Mouse (Mus musculus) ES-Bruce4 (cell line): Measurements from ENCODE around the gene Trappc2l. TPM values are rescaled to one million over a fixed set of nuclear protein-coding genes. Genes with fewer than 3 reads are reported as not detected.

Experiments
- H3K27ac ChIP-seq: 2 replicates; pipeline ENCODE4 v1.5.1; 2012; ENCODE audit warnings: low read length, inconsistent platforms; ENCODE audit not compliant: insufficient read depth
- H3K27me3 ChIP-seq: 2 replicates; pipeline ENCODE4 v1.6.1; 2012; ENCODE audit warnings: mild to moderate bottlenecking, low read length, inconsistent platforms; ENCODE audit not compliant: control insufficient read depth, poor library complexity, insufficient read depth, severe bottlenecking
- H3K36me3 ChIP-seq: 2 replicates; pipeline ENCODE4 v1.6.1; 2012; ENCODE audit warnings: inconsistent platforms, mild to moderate bottlenecking, low read length, moderate library complexity; ENCODE audit not compliant: control insufficient read depth, poor library complexity, insufficient read depth, severe bottlenecking
- H3K4me1 ChIP-seq: one replicate; pipeline ENCODE4 v1.8.1; 2011; ENCODE audit warnings: low read length; ENCODE audit not compliant: control insufficient read depth, insufficient read depth
- H3K4me3 ChIP-seq: 2 replicates; pipeline ENCODE4 v1.5.1; 2011; ENCODE audit warnings: low read depth, mild to moderate bottlenecking, low read length
- H3K9ac ChIP-seq: 2 replicates; pipeline ENCODE4 v1.6.1; 2012; ENCODE audit warnings: low read depth, mild to moderate bottlenecking, inconsistent platforms; ENCODE audit not compliant: poor library complexity, severe bottlenecking
- H3K9me3 ChIP-seq: replicated peaks from 2 replicates; pipeline ENCODE4 v1.6.1; 2012; ENCODE audit warnings: mild to moderate bottlenecking, low read length, inconsistent platforms; ENCODE audit not compliant: control insufficient read depth, poor library complexity, insufficient read depth, severe bottlenecking
- CTCF ChIP-seq: IDR thresholded peaks from one replicate; pipeline ENCODE4 v1.8.1; 2011; ENCODE audit warnings: low read depth, low read length
- EP300 ChIP-seq: IDR thresholded peaks from 2 replicates; pipeline ENCODE4 v1.6.1; 2011; ENCODE audit warnings: low read depth, low read length; ENCODE audit not compliant: insufficient read depth
- POLR2A ChIP-seq: IDR thresholded peaks from one replicate; pipeline ENCODE4 v1.8.1; 2011; ENCODE audit warnings: low read length; ENCODE audit not compliant: insufficient read depth
- polyA plus RNA-seq: library from polyadenylated mRNA; stranded (reverse); fragments of >200 nt; gene quantifications from 2 replicates; pipeline ENCODE4 v1.2.4, GENCODE M21; 2011; ENCODE audit warnings: low read depth; ENCODE audit not compliant: missing spikeins, insufficient read depth, insufficient read length

Trappc2l gene
- polyA plus RNA-seq, 1 experiment, result 19.3 TPM

DNA sequence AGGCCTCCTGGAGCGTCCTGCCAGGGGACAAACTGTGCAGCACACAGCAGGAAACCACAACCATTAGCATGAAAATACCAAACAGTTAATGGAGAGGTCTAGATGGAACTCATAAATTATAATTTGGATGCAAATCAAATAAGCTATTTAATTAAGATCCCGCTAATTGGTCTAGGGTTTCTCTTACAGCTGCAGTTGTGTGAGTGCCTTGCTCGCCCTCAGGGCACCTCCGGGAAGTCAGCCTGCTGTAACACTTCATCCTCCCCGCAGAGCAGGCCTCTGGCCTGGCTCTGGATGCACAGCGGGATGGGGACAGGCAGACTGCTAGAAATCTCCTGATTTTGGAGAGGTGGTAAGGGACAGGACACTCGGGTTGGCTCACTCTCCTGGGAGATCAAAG is 25.3 kb upstream of the Trappc2l start:
- no peak for TF ChIP-seq CTCF
- Histone ChIP-seq H3K9ac (no peak overlapping the region), H3K4me3 (no peak overlapping the region), H3K27me3 (no peaks in the 10 kb centered on the region), H3K27ac (no peak overlapping the region), H3K9me3 (no peaks in the 10 kb centered on the region), H3K4me1 (peaks cover 8% of the 10 kb centered on the region), H3K36me3 (no peaks in the 10 kb centered on the region)

DNA sequence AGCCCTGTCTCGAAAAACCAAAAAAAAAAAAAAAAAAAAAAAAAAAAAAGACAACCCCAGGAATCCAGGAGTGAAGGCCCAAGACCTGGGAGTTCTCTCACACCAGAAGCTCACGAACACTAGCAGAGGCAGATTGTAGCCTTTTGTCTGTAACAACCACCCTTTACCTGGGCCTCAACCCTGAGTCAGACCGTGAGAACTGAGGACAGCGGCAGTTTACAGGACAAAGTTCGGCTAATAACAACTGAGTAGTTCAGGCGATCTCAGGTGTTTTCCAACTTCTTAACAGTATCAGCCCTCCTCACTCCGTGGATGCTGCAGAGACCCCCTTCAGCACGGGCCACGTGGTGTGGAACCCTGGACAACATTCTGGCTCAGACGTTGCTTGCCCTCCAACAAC is 24.7 kb upstream of the Trappc2l start:
- Histone ChIP-seq H3K9ac (no peak overlapping the region), H3K27ac (no peak overlapping the region), H3K9me3 (no peaks in the 10 kb centered on the region), H3K4me3 (no peak overlapping the region), H3K36me3 (no peaks in the 10 kb centered on the region), H3K4me1 (peaks cover 8% of the 10 kb centered on the region), H3K27me3 (no peaks in the 10 kb centered on the region)
- no peak for TF ChIP-seq POLR2A
- no peak for TF ChIP-seq CTCF
- TF ChIP-seq EP300, result no peak

DNA sequence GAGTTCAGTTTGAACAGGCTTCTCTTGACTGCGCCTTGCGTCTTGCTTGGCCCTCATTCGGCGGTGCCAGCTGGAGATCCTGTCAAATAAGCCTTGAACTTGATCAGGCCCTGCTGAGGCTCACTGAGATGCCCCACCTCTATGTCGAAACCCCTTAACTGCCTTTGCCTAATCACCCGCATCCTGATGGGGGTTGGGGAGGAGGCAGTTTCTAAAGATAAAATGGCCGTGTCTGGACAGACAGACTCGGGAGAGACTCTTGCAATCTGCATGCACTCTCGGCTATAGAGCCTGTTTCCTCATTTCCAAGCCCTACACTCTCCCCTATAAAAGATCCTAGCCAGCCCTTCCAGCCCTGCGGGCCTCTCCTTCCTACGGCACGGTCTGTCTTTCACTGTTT is 18.2 kb upstream of the Trappc2l start:
- Histone ChIP-seq H3K4me1 (no peaks in the 10 kb centered on the region), H3K36me3 (no peaks in the 10 kb centered on the region), H3K27me3 (no peaks in the 10 kb centered on the region), H3K27ac (no peak overlapping the region), H3K9ac (no peak overlapping the region), H3K9me3 (no peaks in the 10 kb centered on the region), H3K4me3 (no peak overlapping the region)
- TF ChIP-seq CTCF, result no peak
- no peak for TF ChIP-seq POLR2A
- no peak for TF ChIP-seq EP300

DNA sequence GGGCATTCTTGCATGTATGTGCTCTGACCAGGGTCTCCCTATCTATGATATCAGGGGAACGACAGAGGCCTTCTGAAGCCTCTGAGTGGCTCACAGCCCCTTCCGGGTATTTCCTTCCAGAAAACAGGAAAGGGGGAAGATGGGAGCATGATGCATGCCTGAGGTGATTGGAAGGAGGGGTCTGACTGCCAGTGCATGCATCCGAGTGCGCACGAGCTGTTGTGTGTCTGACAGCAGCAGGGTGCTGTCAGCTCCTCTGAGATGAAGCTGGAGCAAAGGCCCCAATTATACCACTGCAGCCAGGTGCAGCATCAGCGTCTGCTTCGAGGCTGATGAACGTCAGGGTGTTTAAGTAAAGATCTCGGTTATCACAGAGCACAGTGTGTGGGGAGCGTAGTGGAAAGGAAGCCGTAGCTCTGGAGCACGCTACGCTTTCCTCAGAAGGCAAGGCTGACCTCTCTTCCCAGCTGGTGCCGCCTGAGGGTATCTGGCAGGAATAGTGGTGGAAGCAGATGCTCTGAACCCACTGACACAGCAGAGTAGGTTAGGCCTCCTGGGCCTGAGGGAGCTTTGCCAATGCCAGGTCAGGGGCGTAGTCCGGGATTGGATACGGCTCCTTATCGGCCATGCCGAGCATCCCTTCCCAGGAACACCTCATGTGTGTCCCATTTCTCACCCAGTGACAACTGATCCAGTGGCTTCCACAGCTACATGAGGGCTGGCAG is 17.5 kb upstream of the Trappc2l start:
- Histone ChIP-seq H3K4me3 (no peak overlapping the region), H3K27ac (no peak overlapping the region), H3K4me1 (no peaks in the 10 kb centered on the region), H3K36me3 (no peaks in the 10 kb centered on the region), H3K27me3 (no peaks in the 10 kb centered on the region), H3K9me3 (no peaks in the 10 kb centered on the region), H3K9ac (no peak overlapping the region)
- no peak for TF ChIP-seq POLR2A
- no peak for TF ChIP-seq CTCF
- no peak for TF ChIP-seq EP300

DNA sequence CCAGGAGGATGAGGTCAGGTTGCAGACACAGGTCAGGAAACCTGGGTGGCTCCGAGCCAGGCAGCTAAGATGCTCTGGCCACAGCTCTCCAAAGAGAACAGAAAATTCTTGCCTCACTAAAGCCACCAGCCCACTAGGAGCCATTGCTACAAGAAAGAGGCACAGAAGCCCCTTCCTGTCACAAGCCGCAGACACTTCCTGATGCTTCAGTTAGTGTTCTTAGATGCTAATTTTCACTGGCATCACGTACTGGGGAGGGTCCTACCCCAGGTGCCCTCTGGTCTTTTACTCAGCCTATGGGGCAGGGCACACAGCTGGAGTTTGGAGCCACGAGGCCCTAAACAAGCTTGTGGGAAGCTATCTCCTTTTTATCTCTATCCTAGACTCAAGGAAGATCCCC is 15.4 kb upstream of the Trappc2l start:
- Histone ChIP-seq H3K27ac (no peak overlapping the region), H3K9me3 (no peaks in the 10 kb centered on the region), H3K4me1 (no peaks in the 10 kb centered on the region), H3K27me3 (no peaks in the 10 kb centered on the region), H3K9ac (no peak overlapping the region), H3K4me3 (no peak overlapping the region), H3K36me3 (no peaks in the 10 kb centered on the region)
- TF ChIP-seq CTCF (no peak), EP300 (no peak), POLR2A (no peak)

DNA sequence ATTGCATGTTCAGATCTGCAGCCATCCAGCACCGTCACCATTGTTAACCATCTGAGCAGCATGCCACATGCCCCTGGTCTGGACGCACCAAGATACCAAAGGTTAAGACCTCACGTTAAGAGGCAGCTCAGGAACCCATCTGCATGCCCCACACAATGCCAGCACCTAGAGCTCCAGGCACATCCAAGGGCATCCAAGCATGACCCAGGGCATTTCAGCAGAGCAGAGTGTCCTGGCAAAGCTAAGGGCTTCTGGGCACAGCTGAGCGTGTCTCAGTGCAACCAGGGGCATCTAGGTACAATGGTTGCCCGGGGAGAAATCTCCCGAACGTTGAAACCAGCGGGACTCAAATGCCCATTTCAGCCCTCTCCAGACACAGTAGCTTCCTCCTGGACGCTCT is 10.8 kb upstream of the Trappc2l start:
- Histone ChIP-seq H3K36me3 (no peaks in the 10 kb centered on the region), H3K27ac (no peak overlapping the region), H3K9me3 (no peaks in the 10 kb centered on the region), H3K4me1 (no peaks in the 10 kb centered on the region), H3K9ac (no peak overlapping the region), H3K27me3 (no peaks in the 10 kb centered on the region), H3K4me3 (no peak overlapping the region)
- TF ChIP-seq CTCF (no peak), POLR2A (no peak), EP300 (no peak)
